Mouse (Mus musculus): ENCODE measurements at regions not wholly inside any gene's neighbourhood (a gene's known extent, or its start where the extent isn't known, plus 50 kb on each side); places are given as distances from the start of the nearest gene placed in this dataset.

DNA sequence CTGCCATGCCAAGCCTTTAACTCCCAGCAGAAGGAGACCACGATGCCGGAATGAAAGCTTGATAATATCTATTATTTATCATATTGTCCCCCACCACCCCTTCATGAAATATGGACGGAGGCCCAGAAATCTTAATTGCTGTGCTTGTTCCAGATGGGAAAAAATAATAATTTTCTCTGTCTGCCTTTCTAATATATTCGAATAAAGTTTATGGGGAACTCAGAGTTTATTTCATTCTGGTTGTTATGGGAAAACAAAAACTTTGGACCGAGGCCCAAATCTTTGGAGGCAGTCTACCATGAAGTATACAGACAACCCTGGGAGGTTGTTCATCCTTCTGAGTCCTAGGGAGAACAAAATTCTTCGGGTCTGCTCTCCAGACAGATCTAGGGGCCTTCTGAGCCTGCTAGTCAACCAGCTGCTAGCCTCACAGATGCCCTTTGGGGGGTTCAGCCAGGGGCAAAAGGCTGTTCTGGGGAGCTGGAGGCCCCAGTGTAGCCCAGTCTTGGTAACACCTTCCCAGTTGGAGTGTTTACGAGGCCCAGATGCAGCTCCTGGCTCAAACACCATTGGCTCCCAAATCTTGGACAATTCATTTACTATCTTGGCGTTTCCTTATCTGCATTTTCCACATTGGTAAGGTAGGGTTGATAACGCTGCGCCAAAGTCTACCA lies 106.3 kb upstream of the Stx18 start:
- TF ChIP-seq CTCF (IDR thresholded peaks at IDR 0.05; ENCODE audit: extremely low read depth, insufficient read length, insufficient replicate concordance, low read depth, low read length), result no peak
- TF ChIP-seq POLR2A (IDR thresholded peaks at IDR 0.05; ENCODE audit: low read depth, low read length), result no peak

Measured in small intestine, adult 2 months (tissue).